Mouse (Mus musculus) midbrain, embryonic 12.5 days (tissue): Measurements from ENCODE around the gene Adamts7. TPM values are rescaled to one million over a fixed set of nuclear protein-coding genes. Genes with fewer than 3 reads are reported as not detected.

Experiments used
- ATAC-seq: fragments of 200-750 bp; cut with Nextera tagmentation; 2 replicates; pipeline ENCODE4 v1.8.0; 2017; ENCODE audit warnings: low read depth, moderate TSS enrichment, moderate library complexity; ENCODE audit not compliant: low FRiP score
- H3K27ac ChIP-seq: fragments of 300-500 bp; sonication (generic); replicated peaks from 2 replicates; pipeline ENCODE4 v1.5.1; 2016; ENCODE audit warnings: mild to moderate bottlenecking
- H3K27me3 ChIP-seq: fragments of 300-500 bp; sonication (generic); 2 replicates; pipeline ENCODE4 v1.6.1; 2016; ENCODE audit warnings: mild to moderate bottlenecking
- H3K36me3 ChIP-seq: fragments of 300-500 bp; sonication (generic); 2 replicates; pipeline ENCODE4 v1.6.1; 2016
- H3K4me1 ChIP-seq: fragments of 300-500 bp; sonication (generic); 2 replicates; pipeline ENCODE4 v1.6.1; 2016
- H3K4me2 ChIP-seq: fragments of 300-500 bp; sonication (generic); replicated peaks from 2 replicates; pipeline ENCODE4 v1.6.1; 2016; ENCODE audit warnings: mild to moderate bottlenecking, moderate library complexity
- H3K4me3 ChIP-seq: fragments of 300-500 bp; sonication (generic); 2 replicates; pipeline ENCODE4 v1.5.1; 2016; ENCODE audit warnings: mild to moderate bottlenecking
- H3K9ac ChIP-seq: fragments of 300-500 bp; sonication (generic); replicated peaks from 2 replicates; pipeline ENCODE4 v1.6.1; 2016; ENCODE audit warnings: mild to moderate bottlenecking, moderate library complexity
- H3K9me3 ChIP-seq: fragments of 300-500 bp; sonication (generic); 2 replicates; pipeline ENCODE4 v1.6.1; 2016; ENCODE audit warnings: mild to moderate bottlenecking
- WGBS: fragments of 180-500 bp; shearing (Covaris S2); methylation state at CpG from one replicate; pipeline ENCODE4 v1.1.7; 2016; 5-methylcytosine and 5-hydroxymethylcytosine counted together
- polyA plus RNA-seq: library from polyadenylated mRNA; unstranded; fragments of >200 nt; fragmentation: Nextera tagmentation; extraction: Ambion mirVana; gene quantifications from 2 replicates; pipeline ENCODE4 v1.2.1, GENCODE M21; 2016

Gene Adamts7
- polyA plus RNA-seq, 1 experiment from 2014 or later = 24.0 TPM

DNA sequence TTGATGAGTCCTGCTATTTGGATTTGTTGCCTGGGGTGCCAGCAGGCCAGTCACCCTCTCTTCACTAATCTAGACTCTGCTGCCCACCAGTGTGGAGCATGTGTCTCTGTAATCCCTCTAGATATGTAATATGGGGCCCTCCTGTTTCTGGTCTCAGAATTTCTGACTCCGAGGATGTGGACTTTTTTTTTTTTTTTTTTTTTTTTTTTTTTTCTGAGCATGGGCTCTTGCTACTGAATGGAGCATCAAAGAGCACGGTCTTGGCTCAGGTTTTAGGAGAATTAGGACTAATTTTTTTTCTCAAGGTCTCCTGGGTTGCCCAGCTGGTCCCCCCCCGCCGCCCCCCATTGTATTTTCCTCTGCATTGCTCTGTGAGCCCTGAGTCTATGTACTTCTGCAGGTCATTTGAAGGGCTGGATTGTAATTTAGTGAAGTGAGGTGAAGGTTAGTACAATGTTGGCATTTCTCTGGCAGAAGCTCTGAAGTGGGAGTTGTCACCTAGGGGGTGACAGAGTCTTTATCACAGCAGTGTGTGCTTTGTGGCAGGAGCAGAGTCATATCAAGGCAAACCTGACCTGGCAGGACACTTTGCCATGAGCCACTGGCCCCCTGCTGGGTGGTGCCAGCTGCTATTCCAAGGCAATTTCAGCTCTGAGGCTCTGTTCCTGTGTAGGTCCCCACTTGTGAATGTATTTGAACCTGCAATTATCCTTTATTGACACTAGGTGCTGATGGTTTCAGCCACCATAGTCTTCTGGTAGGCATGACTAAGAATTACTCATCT is 2.0 kb downstream of the Adamts7 start:
- H3K4me2 ChIP-seq = peak overlapping the region; percentile 82
- WGBS = 46% methylated on average over 4 of the region's 4 CpGs
- no peaks in the 10 kb centered on the region for H3K27me3 ChIP-seq
- no peaks in the 10 kb centered on the region for H3K36me3 ChIP-seq
- no peak overlapping the region for H3K27ac ChIP-seq
- no peak overlapping the region for H3K9ac ChIP-seq
- peaks cover 24% of the 10 kb centered on the region for H3K4me1 ChIP-seq
- no peaks in the 10 kb centered on the region for H3K9me3 ChIP-seq
- peak overlapping the region; percentile 81 for H3K4me3 ChIP-seq
- no peak for ATAC-seq

DNA sequence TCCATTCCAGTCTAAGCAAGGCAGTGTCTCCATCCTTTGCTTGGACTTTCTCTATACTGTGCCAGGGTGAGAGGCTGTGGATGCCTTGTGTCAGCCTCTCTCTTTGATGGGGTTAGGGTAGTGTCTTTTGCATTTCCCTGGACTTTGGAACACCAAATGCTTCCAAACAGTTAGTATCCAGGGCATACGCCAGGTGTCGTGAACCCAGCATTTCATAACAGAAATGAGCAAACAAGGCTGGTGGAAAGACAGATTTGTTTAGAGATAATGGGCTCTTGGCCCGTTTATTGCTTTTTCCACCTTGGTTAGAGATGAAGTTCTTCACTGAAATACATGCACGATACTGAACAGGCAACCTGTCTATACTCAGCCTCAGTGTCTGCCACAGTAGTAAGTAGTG is 2.7 kb downstream of the Adamts7 start:
- Histone ChIP-seq H3K9me3 (no peaks in the 10 kb centered on the region), H3K9ac (no peak overlapping the region), H3K27me3 (no peaks in the 10 kb centered on the region), H3K27ac (no peak overlapping the region), H3K4me1 (peaks cover 24% of the 10 kb centered on the region), H3K36me3 (no peaks in the 10 kb centered on the region), H3K4me2 (no peak overlapping the region), H3K4me3 (no peak overlapping the region)
- WGBS = 94% methylated on average over 4 of the region's 4 CpGs
- ATAC-seq = no peak

DNA sequence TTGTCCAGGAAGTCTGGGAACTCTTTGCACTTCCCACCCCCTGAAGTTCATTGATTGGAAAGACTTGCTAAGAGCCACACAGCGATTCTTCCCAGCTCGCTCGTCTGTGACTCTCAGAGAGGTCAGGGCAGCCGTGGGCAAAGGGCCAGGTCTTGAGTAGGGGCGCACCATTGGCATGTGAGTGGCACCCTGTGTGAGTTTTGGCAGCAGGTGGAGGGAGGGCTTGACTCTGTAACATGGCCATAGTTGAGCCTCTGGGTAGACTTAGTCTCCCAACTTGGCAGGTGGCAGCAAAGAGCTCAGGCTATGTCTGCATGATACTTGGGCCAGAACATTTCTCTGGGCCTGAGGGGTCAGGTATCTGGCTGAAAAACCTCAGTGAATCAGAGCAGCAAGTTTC is 3.7 kb downstream of the Adamts7 start:
- peaks cover 24% of the 10 kb centered on the region for H3K4me1 ChIP-seq
- no peak overlapping the region for H3K4me3 ChIP-seq
- WGBS = 83% methylated on average over 5 of the region's 5 CpGs
- no peak overlapping the region for H3K4me2 ChIP-seq
- no peaks in the 10 kb centered on the region for H3K9me3 ChIP-seq
- peaks cover 3% of the 10 kb centered on the region for H3K36me3 ChIP-seq
- no peak overlapping the region for H3K9ac ChIP-seq
- no peaks in the 10 kb centered on the region for H3K27me3 ChIP-seq
- H3K27ac ChIP-seq = no peak overlapping the region
- no peak for ATAC-seq

DNA sequence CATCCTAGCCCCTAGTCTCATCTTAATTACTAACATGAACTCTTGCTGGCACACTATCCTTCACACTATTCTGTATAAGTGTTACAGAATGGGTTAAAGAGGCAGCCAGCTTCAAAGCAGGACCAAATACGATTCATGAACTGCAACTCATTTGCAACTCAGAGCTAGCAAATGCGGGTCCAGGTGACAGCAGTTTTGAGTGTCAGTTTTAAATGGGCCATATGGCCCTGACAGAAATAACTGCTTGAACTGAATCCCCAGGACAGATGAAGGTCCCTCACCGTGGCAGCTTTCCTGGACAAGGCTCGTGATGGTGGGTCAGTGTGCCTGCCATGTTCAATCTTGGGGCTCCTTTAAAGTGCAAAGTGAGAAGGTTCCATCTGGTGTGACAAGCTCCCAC is 7.1 kb downstream of the Adamts7 start:
- 65% methylated on average over 4 of the region's 4 CpGs for WGBS
- peaks cover 35% of the 10 kb centered on the region for H3K36me3 ChIP-seq
- ATAC-seq = no peak
- H3K9ac ChIP-seq = no peak overlapping the region
- H3K4me3 ChIP-seq = no peak overlapping the region
- 0 out of 2 replicates have a peak, but pooled peaks cover 8% of the 10 kb centered on the region for H3K4me1 ChIP-seq
- no peak overlapping the region for H3K4me2 ChIP-seq
- no peaks in the 10 kb centered on the region for H3K9me3 ChIP-seq
- H3K27ac ChIP-seq = no peak overlapping the region
- no peaks in the 10 kb centered on the region for H3K27me3 ChIP-seq

DNA sequence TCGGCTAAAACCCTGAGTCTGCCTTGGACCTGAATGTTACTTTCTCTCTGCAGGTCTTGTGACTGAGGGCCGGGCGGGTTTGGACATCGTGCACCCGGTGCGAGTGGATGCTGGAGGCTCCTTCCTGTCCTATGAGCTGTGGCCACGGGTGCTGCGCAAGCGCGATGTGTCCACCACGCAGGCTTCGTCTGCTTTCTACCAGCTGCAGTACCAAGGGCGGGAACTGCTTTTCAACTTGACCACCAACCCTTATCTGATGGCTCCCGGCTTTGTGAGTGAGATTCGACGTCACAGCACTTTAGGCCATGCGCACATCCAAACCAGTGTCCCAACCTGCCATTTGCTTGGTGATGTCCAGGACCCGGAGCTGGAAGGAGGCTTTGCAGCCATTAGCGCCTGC is 8.6 kb downstream of the Adamts7 start:
- H3K4me3 ChIP-seq = no peak overlapping the region
- no peak overlapping the region for H3K9ac ChIP-seq
- no peaks in the 10 kb centered on the region for H3K9me3 ChIP-seq
- no peaks in the 10 kb centered on the region for H3K4me1 ChIP-seq
- H3K36me3 ChIP-seq = peaks cover 49% of the 10 kb centered on the region
- H3K27me3 ChIP-seq = no peaks in the 10 kb centered on the region
- ATAC-seq = no peak
- no peak overlapping the region for H3K4me2 ChIP-seq
- H3K27ac ChIP-seq = no peak overlapping the region
- WGBS = 95% methylated on average over 19 of the region's 19 CpGs

DNA sequence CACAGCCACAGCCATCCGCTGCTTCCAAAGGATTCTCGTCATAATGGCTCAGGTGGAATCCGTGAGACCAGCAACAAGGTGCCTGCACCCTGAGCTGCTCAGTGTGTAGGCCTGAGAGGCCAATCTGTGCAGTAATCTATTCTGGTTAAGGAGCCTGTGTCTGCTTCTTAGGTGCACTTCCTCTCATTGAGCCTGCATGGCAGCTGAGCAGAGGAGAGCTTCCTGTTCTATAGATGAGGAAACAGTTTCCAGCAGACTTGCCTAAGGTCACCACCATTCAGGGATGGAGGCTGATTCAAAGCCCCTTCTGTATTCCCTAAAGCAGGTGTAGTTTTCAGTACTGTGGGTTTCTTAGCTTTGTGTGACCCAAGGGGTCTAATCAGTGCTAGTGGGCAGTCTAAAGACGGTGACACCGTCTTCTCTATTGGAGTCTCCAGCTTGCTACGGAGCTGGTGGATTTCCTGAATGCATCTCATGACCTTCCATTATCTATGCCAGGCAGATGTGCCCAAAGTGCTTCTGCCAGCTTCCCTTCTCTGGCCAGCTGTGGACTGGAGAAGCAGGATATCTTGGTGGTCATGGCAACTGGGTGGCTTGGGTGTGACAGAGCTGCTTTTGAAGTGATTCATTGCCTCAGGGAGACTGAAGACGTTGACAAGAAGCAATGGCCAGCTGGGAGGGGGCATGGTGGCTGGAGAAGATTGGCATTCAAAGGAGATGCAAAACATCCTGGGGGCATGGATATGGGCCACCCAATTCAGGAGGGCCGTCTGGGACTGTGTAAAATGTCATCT is 9.9 kb downstream of the Adamts7 start:
- Histone ChIP-seq H3K9me3 (no peaks in the 10 kb centered on the region), H3K36me3 (peaks cover 58% of the 10 kb centered on the region)

DNA sequence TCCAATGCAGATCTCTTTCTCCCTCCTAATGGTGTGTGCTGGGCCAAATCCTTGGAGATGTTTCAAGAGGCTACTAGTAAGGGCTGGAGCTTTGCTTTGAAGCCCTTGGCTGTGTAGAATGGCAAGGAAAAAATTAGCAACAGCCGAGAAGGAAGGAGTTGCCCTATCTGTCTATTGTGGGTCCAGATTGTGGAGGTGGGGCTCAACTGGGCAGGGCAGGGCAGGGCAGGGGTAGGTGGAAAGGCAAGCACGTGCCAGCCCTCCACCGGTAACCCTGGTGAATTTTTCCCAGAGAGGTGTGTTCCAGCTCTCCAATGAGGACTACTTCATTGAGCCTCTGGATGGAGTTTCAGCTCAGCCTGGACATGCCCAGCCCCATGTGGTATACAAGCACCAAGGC is 10.5 kb downstream of the Adamts7 start:
- no peaks in the 10 kb centered on the region for H3K4me1 ChIP-seq
- H3K27ac ChIP-seq = no peak overlapping the region
- H3K36me3 ChIP-seq = peaks cover 64% of the 10 kb centered on the region
- no peak overlapping the region for H3K4me3 ChIP-seq
- no peak overlapping the region for H3K4me2 ChIP-seq
- H3K9ac ChIP-seq = no peak overlapping the region
- 90% methylated on average over 3 of the region's 3 CpGs for WGBS
- ATAC-seq = no peak
- no peaks in the 10 kb centered on the region for H3K27me3 ChIP-seq
- no peaks in the 10 kb centered on the region for H3K9me3 ChIP-seq

More for the DNA sequence above, 9.9 kb downstream of the Adamts7 start:
- no peak overlapping the region for H3K4me3 ChIP-seq
- ATAC-seq = no peak
- 86% methylated on average over 8 of the region's 8 CpGs for WGBS
- H3K9ac ChIP-seq = no peak overlapping the region
- H3K27me3 ChIP-seq = no peaks in the 10 kb centered on the region
- H3K4me1 ChIP-seq = no peaks in the 10 kb centered on the region
- H3K27ac ChIP-seq = no peak overlapping the region
- H3K4me2 ChIP-seq = no peak overlapping the region

DNA sequence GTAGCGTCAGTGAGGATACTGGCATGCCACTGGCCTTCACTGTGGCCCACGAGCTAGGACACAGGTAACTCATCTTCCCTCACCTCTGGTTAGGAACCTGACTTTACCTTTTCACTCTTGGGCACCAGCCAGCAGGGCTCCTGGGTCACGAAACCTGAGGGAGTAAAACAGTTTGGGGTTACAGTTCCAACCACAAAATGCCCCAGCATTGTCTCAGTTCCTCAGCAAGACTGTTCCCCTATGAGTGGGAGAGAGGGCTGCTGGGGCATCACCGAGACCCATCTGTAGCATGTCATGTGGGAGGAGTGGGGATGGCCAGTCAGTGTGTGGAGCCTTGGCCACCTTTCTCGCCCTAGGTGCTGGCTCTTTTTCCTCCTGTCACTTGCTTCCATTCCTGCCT is 16.5 kb downstream of the Adamts7 start:
- Histone ChIP-seq H3K27me3 (no peaks in the 10 kb centered on the region), H3K4me1 (no peaks in the 10 kb centered on the region), H3K9ac (no peak overlapping the region), H3K4me3 (no peak overlapping the region), H3K27ac (no peak overlapping the region), H3K4me2 (no peak overlapping the region), H3K36me3 (peaks cover 65% of the 10 kb centered on the region), H3K9me3 (no peaks in the 10 kb centered on the region)
- ATAC-seq = no peak
- 84% methylated on average over 5 of the region's 5 CpGs for WGBS

DNA sequence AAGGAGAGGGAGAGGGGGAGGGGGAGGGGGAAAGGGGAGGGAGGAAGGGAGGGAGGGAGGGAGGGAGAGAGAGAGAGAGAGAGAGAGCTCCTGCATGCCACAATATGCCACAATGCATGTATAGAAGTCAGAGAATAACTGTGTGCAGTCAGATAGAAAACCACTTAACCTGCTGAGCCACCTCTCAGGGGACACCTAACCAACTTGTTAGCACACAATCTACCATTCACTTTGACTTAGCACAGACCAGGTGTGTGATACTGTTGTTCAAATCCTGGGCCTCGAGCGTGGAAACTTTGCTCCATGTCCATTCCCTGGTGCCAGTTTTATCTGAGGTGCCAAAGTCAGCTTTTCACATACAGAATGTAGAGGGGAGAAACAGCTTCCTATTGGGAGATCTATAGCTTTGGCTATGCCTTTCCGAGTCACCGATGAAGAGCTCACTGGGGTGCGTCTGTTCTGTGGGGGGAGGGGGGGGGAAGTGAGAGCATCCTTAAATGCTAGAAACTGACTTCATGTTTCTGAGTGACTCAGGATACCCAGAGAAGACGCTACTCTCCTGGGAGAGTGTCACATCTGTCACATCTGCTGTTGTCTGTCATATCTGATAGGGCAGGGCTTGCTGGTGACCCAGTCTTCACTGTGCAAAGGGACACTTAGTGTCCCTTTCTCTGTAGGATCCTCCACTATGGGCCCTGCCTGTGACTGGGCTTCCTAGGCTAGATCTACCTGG is 19.0 kb downstream of the Adamts7 start:
- H3K9me3 ChIP-seq = no peaks in the 10 kb centered on the region
- H3K4me3 ChIP-seq = no peak overlapping the region
- no peak overlapping the region for H3K4me2 ChIP-seq
- no peaks in the 10 kb centered on the region for H3K27me3 ChIP-seq
- no peak overlapping the region for H3K9ac ChIP-seq
- no peak for ATAC-seq
- WGBS = 88% methylated on average over 6 of the region's 6 CpGs
- H3K4me1 ChIP-seq = no peaks in the 10 kb centered on the region
- no peak overlapping the region for H3K27ac ChIP-seq
- H3K36me3 ChIP-seq = peaks cover 67% of the 10 kb centered on the region

DNA sequence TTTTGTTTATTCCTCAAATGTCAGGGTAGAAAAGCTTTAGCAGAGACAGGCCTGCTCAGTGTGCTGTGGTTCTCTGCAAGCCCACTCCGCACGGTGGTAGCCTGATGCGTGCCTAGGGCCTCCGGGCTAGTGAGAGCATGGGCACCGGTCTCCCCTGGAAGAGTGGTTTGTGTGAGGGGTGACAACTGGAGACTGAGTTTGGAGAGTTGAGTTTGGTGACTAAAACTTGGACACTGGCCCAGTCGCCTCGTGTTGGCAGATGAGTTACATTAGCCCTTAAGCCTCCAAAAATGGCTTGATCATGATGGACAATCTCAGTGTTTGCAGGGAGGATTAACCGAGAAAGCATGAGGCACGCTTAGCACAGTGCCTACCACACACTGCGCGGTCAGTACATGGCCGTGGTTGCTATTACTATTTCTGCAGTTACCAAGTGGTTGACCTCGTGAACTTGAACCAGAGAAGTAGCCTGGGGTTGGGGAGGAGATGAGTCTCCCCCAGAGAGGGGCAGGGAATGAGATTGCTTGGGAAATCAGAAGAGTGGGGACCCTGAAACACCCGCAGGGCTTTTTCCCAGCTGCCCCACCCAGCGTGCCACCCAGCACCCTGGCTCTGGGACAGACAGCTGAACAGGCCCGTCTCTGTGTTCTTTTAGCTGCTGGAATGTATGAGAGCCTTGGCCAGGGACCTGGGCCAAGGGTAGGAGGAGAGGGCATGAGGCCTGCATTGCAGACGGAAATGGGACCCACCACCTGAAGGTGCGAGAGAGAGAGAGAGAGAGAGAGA is 20.0 kb downstream of the Adamts7 start:
- Histone ChIP-seq H3K36me3 (peaks cover 69% of the 10 kb centered on the region), H3K4me3 (no peak overlapping the region)
- ATAC-seq = no peak; the same call in 1 of the 2 replicates

DNA sequence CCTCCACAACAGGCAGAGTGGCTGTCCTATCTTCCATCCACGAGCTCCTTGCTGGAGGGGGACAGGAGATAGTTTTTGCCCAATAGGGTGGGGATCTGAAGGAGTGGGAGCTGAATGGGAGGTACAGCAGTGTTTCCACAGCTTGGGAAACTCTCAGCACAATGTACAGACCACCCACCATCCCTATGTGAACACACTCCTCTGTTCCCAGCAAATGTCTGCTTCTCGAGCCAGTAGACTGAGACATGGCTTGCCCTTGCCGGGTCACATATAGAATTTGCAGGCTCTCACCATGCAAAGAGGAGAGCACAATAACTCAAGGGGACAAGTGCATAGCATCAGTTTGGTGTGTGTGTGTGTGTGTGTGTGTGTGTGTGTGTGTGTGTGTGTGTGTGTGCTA is 20.7 kb downstream of the Adamts7 start:
- Histone ChIP-seq H3K4me2 (no peak overlapping the region), H3K9ac (no peak overlapping the region), H3K27me3 (no peaks in the 10 kb centered on the region), H3K27ac (no peak overlapping the region), H3K4me1 (no peaks in the 10 kb centered on the region), H3K9me3 (no peaks in the 10 kb centered on the region), H3K36me3 (peaks cover 69% of the 10 kb centered on the region), H3K4me3 (no peak overlapping the region)
- WGBS = 86% methylated on average over 3 of the region's 3 CpGs
- ATAC-seq = no peak

More for the DNA sequence above, 20.0 kb downstream of the Adamts7 start:
- Histone ChIP-seq H3K27me3 (no peaks in the 10 kb centered on the region), H3K4me2 (no peak overlapping the region), H3K27ac (no peak overlapping the region), H3K9ac (no peak overlapping the region), H3K9me3 (no peaks in the 10 kb centered on the region), H3K4me1 (no peaks in the 10 kb centered on the region)
- 86% methylated on average over 18 of the region's 18 CpGs for WGBS
